Mouse (Mus musculus): ENCODE results near the gene Ptma.

Gene Ptma

GRCm38 (mm10) chr1:86542584-86542983, 16.1 kb downstream of the Ptma start:
- no peak for DNase-seq (ENCODE audit: low spot score in 2 of 2)

GRCm38 (mm10) chr1:86546797-86547196, 20.3 kb downstream of the Ptma start:
- DNase-seq (ENCODE audit: low spot score in 2 of 2): no peak

GRCm38 (mm10) chr1:86551299-86551698, 24.8 kb downstream of the Ptma start:
- DNase-seq (ENCODE audit: low spot score in 2 of 2): no peak

GRCm38 (mm10) chr1:86551877-86552276, 25.4 kb downstream of the Ptma start:
- DNase-seq (ENCODE audit: low spot score in 2 of 2): no peak

GRCm38 (mm10) chr1:86555665-86556064, 29.1 kb downstream of the Ptma start:
- no peak for DNase-seq (ENCODE audit: low spot score in 2 of 2)

- no peak for DNase-seq (ENCODE audit: low spot score in 2 of 2)
Measured at GRCm38 (mm10) chr1:86557872-86558271, 31.3 kb downstream of the Ptma start.

- no peak for DNase-seq (ENCODE audit: low spot score in 2 of 2)
Measured at GRCm38 (mm10) chr1:86559232-86559631, 32.7 kb downstream of the Ptma start.

GRCm38 (mm10) chr1:86562663-86563062, 36.1 kb downstream of the Ptma start:
- no peak for DNase-seq (ENCODE audit: low spot score in 2 of 2)

- DNase-seq (ENCODE audit: low spot score in 2 of 2): no peak
Measured at GRCm38 (mm10) chr1:86568409-86568808, 41.9 kb downstream of the Ptma start.

- no peak for DNase-seq (ENCODE audit: low spot score in 2 of 2)
Measured at GRCm38 (mm10) chr1:86569292-86569860, 42.9 kb downstream of the Ptma start.

- DNase-seq (ENCODE audit: low spot score in 2 of 2): no peak
Measured at GRCm38 (mm10) chr1:86571381-86571780, 44.9 kb downstream of the Ptma start.

- peak in 1 of 2 experiments; percentile 14 for DNase-seq (ENCODE audit: low spot score in 2 of 2)
Measured at GRCm38 (mm10) chr1:86571941-86572340, 45.4 kb downstream of the Ptma start.
